Mouse (Mus musculus) G1E (cell line): ENCODE results near the gene Cntn5.

Experiments
- CTCF ChIP-seq: IDR thresholded peaks from 2 replicates; pipeline ENCODE4 v1.5.1; 2012; ENCODE audit warnings: low read depth, low read length, inconsistent platforms, mixed read lengths
- GATA1 ChIP-seq: IDR thresholded peaks from 2 replicates; pipeline ENCODE4 v1.6.1; 2012; ENCODE audit warnings: borderline replicate concordance, low read length, inconsistent platforms, mixed read lengths
- GATA2 ChIP-seq: IDR thresholded peaks from 2 replicates; pipeline ENCODE4 v1.6.1; 2012; ENCODE audit warnings: low read depth, low read length, inconsistent platforms, borderline replicate concordance
- POLR2AphosphoS5 ChIP-seq: IDR thresholded peaks from 2 replicates; pipeline ENCODE4 v1.6.1; 2012; ENCODE audit warnings: low read depth, low read length, inconsistent platforms; ENCODE audit not compliant: insufficient replicate concordance
- TAL1 ChIP-seq: conservative IDR thresholded peaks from 2 replicates; pipeline ENCODE4 v1.6.1; 2012; ENCODE audit warnings: low read depth, low read length, inconsistent platforms, mixed read lengths

- TF ChIP-seq CTCF = no peak
- no peak for TF ChIP-seq GATA1
- no peak for TF ChIP-seq POLR2AphosphoS5
- no peak for TF ChIP-seq GATA2
- no peak for TF ChIP-seq TAL1
Observed at GRCm38 (mm10) chr9:10645045-10645830, 259.3 kb downstream of the Cntn5 start.
